Mouse (Mus musculus) Patski (cell line): ENCODE data around the gene Mcoln1. TPM values are rescaled to one million over a fixed set of nuclear protein-coding genes. Genes with fewer than 3 reads are reported as not detected.

ENCODE experiments used
- ATAC-seq: fragments of 100-300 bp; one replicate; pipeline ENCODE4 v1.8.0; 2021
- CTCF ChIA-PET: fragments of 350-600 bp; sonication (Branson Sonifier 250); formaldehyde crosslinking; loops from one replicate; lab custom pipeline; 2022; ENCODE audit warnings: inconsistent platforms; lab: Charles Lee
- POLR2A ChIA-PET: fragments of 350-600 bp; sonication (Branson Sonifier 250); formaldehyde crosslinking; loops from one replicate; lab custom pipeline; 2022; ENCODE audit warnings: antibody characterized with exemption, inconsistent platforms; lab: Charles Lee
- DNase-seq: peaks from one replicate; pipeline ENCODE4 v3.0.0-alpha.2; 2011; ENCODE audit warnings: low read depth, low spot score
- H3K27me3 ChIP-seq: fragments of 371-371 bp; one replicate; pipeline ENCODE4 v1.5.1; 2021
- CTCF ChIP-seq: fragments of 100-300 bp; IDR thresholded peaks from one replicate; pipeline ENCODE4 v1.5.1; 2021
- in situ Hi-C: fragments of 300-500 bp; cut with MboI; formaldehyde crosslinking; loops from 3 replicates; pipeline ENCODE4 v1.11.1; 2018; ENCODE audit warnings: low pct_unique_long_range_greater_than_20kb, mixed read lengths
- polyA plus RNA-seq: library from polyadenylated mRNA; unstranded; gene quantifications from one replicate; pipeline ENCODE4 v1.2.3, GENCODE M21; 2021

Gene Mcoln1
- polyA plus RNA-seq, 1 experiment from 2014 or later: 85.9 TPM

DNA sequence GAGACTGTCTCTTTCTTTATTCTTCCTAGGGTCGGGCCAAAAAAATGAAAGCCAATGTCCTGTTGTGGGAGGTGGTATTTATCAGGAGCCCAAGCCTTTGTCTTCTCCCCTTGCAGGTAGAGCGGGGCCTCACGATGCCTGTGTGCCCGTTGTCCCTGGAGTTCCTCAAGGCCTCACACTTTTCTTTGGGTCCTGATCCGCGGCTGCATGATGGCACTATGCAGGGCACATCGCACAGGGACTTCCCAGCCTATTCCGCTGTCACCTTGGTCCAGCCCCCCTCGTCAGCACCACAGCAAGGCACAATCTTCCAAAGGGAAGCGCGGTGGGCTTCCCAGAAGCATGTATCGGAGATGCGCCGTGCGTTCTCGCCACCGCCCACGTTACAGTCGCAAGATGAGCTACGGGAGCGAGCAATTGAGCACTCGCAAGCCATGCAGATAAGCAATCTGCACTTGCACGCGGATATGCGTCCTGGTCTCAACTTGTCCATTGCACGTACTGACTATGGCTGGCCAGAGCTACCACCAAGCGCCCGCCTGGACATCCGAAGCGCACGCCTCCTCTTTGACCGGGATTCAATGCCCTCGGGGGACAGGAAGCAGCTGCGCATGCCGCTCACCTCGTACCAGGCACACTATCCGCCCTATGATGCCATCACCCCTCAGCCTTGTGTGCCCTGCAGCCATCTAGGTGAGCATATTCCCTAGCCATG lies 24.4 kb upstream of the Mcoln1 start:
- DNase-seq: no peak
- ChIA-PET POLR2A (no interaction called here), CTCF (no interaction called here)
- no peak for ATAC-seq
- in situ Hi-C loops: no loop called here
- no peak for TF ChIP-seq CTCF
- no peaks in the 10 kb centered on the region for H3K27me3 ChIP-seq

DNA sequence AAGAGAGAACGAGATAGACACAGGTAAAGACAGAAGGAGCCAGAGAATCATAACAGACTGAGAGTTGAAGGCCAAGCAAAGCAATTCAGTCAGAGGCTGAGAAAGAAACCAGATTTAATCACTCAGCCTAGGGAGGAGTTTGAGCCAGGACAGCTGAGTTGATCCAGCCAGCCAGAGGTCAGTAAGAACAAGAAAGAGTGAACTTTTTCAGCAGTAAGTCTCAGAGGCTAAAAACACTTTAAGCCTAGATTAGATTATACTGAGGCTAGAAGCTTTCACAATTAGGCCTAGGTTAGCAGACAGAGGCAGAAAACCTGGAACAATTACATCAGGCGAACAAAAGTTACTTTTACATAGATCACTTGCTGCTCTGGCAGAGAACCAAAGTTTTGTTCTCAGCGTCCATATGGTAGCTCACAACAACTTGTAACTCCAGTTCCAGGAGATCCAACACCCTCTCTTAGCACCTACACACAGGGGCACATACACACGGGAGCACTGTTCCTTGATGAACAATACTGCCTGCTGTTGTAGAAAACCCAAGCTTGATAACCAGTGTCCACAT lies 20.0 kb upstream of the Mcoln1 start:
- no peaks in the 10 kb centered on the region for H3K27me3 ChIP-seq
- no peak for ATAC-seq
- in situ Hi-C loops: no loop called here
- no peak for TF ChIP-seq CTCF
- ChIA-PET POLR2A (interaction anchor here (1.2 kb wide), 2 partner anchors 12 to 14 kb away, joined by 5 to 10 read pairs; partner anchors contain the start of gene Zfp358), CTCF (interaction anchor here (1.1 to 1.6 kb wide), 3 partner anchors 11 to 17 kb away, joined by 3 to 4 read pairs (median 3); no protein-coding TSS in a partner anchor)
- DNase-seq: no peak

DNA sequence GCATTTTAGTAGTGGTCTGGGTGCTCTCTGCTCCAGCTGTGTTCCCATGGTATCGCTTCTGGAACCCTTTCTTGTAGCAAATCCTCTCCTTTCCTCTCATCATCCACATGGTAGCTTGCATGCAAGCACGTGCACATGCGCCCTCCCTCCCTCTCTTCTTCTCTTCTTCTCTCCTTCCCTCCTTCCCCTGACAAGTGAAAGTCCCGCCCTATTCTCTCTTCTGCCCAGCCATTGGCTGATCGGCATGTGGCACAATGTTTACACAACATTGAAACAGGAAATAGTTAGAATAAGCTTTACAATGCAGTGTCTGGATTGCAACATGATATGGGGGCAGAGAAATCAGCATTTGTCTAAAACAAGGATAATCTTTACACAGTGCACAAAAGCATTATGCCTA lies 18.7 kb upstream of the Mcoln1 start:
- no peak for TF ChIP-seq CTCF
- CTCF ChIA-PET: interaction anchor here (1.1 to 1.2 kb wide), 3 partner anchors 10 to 110 kb away, joined by 3 to 4 read pairs (median 3); no protein-coding TSS in a partner anchor
- POLR2A ChIA-PET: interaction anchor here (1.2 kb wide), 1 partner anchor 11 kb away, joined by 5 read pairs; the partner anchor contains the start of gene Zfp358
- DNase-seq: no peak
- in situ Hi-C loops: no loop called here
- no peak for ATAC-seq
- H3K27me3 ChIP-seq: no peaks in the 10 kb centered on the region

DNA sequence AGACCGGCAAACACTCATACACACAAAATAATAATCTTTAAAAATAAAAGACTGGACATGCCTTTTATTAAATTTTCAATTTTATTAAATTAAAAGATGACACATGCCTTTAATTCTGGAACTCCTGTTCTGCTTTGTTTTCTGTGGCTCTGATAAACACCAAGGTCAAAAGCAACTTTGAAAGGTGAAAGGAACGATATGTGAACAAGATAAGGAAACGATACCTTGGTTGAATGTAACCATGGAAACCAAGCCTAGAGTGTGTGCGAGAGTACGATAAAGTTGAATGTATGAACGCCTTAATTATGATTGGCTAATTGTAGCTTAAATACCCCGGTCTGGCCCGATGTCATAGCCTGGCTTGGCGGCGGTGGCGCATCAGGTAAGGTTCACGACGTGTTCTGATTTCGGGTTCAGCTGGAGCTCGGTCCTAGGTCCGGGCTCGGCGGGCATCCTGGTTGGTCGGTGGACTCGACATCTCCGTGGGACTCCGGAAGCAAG lies 18.0 kb upstream of the Mcoln1 start:
- TF ChIP-seq CTCF: no peak
- ChIA-PET POLR2A (no interaction called here), CTCF (interaction anchor here (1.2 kb wide), 1 partner anchor 9 kb away, joined by 3 read pairs; no protein-coding TSS in a partner anchor)
- DNase-seq: no peak
- in situ Hi-C loops: no loop called here
- ATAC-seq: no peak
- no peaks in the 10 kb centered on the region for H3K27me3 ChIP-seq

DNA sequence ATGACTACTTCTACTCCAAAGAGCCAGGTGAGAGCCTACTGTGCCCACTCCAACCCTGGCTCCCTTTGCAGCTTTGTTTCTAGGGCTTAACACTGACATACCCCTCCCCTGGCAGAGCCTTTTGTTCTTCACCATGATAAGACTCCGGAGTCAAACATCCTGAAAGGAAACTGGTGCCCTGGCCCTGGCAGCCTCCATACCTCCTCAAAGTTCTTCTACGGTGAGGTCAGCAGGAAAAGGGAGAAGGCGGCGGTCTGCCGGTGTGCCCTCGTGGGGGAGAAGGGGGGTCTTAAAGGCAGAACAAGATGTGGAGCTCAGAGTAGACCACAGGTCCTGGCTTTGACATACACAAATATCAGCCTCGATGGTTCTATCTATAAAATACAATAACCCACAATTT lies 16.7 kb upstream of the Mcoln1 start:
- POLR2A ChIA-PET: no interaction called here
- CTCF ChIA-PET: interaction anchor here (1.2 kb wide), 1 partner anchor 44 kb away, joined by 3 read pairs; no protein-coding TSS in a partner anchor
- no peak for TF ChIP-seq CTCF
- in situ Hi-C loops: no loop called here
- no peak for DNase-seq
- ATAC-seq: no peak
- no peaks in the 10 kb centered on the region for H3K27me3 ChIP-seq

DNA sequence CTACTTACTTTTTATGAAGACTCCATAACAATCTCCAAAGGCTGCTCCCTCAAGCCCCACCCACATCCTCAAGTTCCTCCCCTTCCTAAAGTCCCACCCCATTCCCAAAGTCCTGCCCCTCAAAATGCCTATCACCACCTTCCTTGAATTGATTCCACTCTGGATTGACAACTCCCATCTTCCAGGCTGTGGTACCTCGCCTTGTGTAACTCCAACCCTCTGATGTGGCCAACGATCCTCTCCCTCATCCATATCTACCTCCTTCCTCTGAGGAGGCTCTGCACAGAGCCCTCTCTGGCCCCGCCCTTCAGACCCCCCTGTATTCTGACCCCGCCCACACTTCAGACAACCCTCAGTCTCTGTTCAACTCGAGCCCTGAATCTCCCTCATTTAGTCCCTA lies 15.1 kb upstream of the Mcoln1 start:
- ChIA-PET CTCF (no interaction called here), POLR2A (no interaction called here)
- TF ChIP-seq CTCF: no peak
- in situ Hi-C loops: no loop called here
- DNase-seq (no peak), ATAC-seq (no peak)
- H3K27me3 ChIP-seq: no peaks in the 10 kb centered on the region

GRCm38 (mm10) chr8:3492901-3493844 lies 7.1 kb upstream of the Mcoln1 start, which contains the start of gene Zfp358:
TSS of gene Zfp358 (plus strand) at chr8:3493138.
- CTCF ChIA-PET: interaction anchor here (1.3 kb wide), 3 partner anchors 25 to 179 kb away, joined by 3 to 6 read pairs (median 4); partner anchors contain the start of gene Fcor
- no peak for TF ChIP-seq CTCF
- ATAC-seq (peak; percentile 88), DNase-seq (no peak)
- no peaks in the 10 kb centered on the region for H3K27me3 ChIP-seq
- POLR2A ChIA-PET: interaction anchor here (0.5 to 1.7 kb wide), 4 partner anchors 12 to 265 kb away, joined by 3 to 10 read pairs (median 5); partner anchors contain the start of gene Pnpla6
- in situ Hi-C loops: no loop called here

DNA sequence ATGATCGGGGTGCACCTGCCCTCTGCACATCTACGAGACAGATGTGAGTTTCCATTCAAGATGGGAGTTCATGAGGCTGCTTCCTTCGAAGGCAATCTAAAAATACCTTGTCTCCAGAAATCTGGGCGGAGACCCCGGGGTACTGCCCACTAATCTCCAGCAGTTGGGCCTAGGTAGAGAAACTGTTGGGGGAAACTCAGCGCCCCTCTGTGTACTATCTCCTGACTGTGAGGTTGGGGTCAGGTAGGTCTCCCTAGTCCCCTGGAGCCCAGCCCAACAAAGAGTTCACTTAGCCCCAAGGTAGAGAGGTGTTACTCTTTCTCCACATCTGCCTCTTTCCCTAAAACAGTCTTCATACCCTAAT lies 6.4 kb upstream of the Mcoln1 start:
- no peak for DNase-seq
- in situ Hi-C loops: no loop called here
- no peak for TF ChIP-seq CTCF
- POLR2A ChIA-PET: interaction anchor here (0.5 to 1.7 kb wide), 3 partner anchors 22 to 265 kb away, joined by 3 to 10 read pairs (median 5); partner anchors contain the start of gene Pnpla6
- no peaks in the 10 kb centered on the region for H3K27me3 ChIP-seq
- CTCF ChIA-PET: interaction anchor here (1.3 kb wide), 2 partner anchors 26 to 178 kb away, joined by 4 to 6 read pairs; partner anchors contain the start of gene Fcor
- ATAC-seq: no peak

DNA sequence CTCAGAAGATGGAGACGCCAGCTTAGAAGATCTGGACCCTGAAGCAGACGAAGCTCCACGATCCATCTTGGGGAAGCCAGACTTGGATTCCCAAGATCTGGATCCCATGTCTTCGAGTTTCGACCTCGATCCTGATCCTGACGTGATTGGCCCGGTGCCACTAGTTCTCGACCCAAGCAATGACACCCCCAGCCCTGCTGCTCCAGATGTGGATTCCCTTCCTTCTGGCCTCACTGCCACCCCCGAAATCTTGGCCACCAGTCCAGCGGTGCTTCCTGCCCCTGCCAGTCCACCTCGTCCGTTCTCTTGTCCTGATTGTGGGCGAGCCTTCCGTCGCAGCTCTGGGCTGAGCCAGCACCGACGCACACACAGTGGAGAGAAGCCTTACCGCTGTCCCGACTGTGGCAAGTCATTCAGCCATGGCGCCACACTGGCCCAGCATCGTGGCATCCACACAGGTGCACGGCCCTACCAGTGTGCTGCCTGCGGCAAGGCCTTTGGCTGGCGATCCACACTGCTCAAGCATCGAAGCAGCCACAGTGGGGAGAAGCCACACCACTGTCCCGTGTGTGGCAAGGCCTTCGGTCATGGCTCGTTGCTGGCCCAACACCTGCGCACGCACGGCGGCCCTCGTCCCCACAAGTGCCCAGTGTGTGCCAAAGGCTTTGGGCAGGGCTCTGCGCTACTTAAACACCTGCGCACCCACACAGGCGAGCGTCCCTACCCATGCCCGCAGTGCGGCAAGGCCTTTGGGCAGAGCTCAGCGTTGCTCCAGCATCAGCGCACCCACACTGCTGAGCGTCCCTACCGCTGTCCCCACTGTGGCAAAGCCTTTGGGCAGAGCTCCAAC lies 4.5 kb upstream of the Mcoln1 start:
- in situ Hi-C loops: no loop called here
- DNase-seq (no peak), ATAC-seq (no peak)
- TF ChIP-seq CTCF: no peak
- POLR2A ChIA-PET: no interaction called here
- CTCF ChIA-PET: no interaction called here
- H3K27me3 ChIP-seq: no peaks in the 10 kb centered on the region
